Mouse (Mus musculus): ENCODE measurements around the gene Ldha. TPM values are rescaled to one million over a fixed set of nuclear protein-coding genes. Genes with fewer than 3 reads are reported as not detected.
"Not testable (repeated sequence)": the region's sequence is repeated elsewhere in the genome, so short reads cannot be mapped to it uniquely, and the experiment has no call there.

The Ldha gene
- polyA plus RNA-seq, 1 experiment from 2014 or later: 1,078 TPM

DNA sequence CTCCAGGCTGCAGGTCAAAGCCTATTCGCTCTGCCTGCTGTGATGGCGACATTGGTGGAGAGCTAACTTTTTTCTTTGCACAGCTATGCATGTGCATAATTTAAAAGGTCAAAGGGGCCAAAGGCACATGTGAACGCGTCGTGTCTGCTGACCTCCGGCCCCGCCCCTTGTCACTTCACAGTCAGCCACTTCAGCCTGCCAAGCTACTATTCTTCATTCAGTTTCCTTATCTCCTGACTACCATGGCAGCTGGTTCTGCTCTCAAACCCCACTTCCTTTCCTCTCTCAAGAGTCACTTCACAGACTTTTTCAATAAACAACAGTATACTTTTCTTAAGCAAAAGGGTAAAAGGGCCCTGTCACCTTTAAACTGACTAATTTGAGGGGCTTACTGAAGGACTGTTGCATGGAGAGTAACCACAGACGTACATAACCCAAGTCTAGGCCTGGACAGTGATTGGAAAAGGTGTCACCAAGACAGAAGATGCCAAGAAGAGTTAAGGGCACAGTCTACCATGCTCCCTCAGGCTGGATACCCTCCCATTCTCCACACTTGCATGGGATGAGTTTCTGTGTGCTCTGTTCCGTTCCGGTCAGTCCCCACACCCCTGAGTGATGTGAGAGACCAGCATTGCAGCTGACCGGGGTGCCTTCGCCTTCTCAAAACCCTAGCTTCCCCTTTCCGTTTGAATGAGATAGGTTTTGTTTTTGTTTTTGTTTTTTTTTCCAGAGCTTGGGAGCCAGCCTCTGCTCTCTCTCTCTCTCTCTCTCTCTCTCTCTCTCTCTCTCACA, 10.3 kb upstream of the Ldha start:
- H3K4me3 ChIP-seq (replicated peaks): no peak overlapping the region
- no peak overlapping the region for H3K9ac ChIP-seq
- H3K36me3 ChIP-seq (replicated peaks): no peaks in the 10 kb centered on the region
- no peaks in the 10 kb centered on the region for H3K9me3 ChIP-seq
- peaks cover 7% of the 10 kb centered on the region for H3K4me1 ChIP-seq
- 71% methylated on average over 13 of the region's 13 CpGs for WGBS
- no peak overlapping the region for H3K27ac ChIP-seq
- no peak for ATAC-seq (ENCODE audit: low FRiP score)
- no peaks in the 10 kb centered on the region for H3K27me3 ChIP-seq
- H3K4me2 ChIP-seq: no peak overlapping the region

DNA sequence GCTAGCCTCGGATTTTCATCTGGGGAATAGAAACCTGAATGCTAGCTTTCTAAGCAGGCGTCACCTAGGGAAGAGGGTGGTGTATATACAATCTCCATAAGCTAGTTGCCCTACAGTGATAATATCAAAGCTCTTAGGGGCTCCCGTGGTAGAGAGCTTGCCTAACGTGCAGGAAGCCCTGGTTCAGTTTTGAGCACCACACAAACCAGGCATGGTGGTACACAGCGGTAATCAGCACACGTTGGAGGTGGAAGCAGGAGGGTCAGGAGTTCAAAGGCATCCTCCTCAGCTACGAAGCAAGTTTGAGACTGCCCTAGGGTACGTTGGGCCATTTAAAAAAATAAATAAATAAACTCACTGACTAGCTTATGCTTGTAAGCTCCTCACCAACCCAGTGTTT, 9.6 kb upstream of the Ldha start:
- no peaks in the 10 kb centered on the region for H3K9me3 ChIP-seq

DNA sequence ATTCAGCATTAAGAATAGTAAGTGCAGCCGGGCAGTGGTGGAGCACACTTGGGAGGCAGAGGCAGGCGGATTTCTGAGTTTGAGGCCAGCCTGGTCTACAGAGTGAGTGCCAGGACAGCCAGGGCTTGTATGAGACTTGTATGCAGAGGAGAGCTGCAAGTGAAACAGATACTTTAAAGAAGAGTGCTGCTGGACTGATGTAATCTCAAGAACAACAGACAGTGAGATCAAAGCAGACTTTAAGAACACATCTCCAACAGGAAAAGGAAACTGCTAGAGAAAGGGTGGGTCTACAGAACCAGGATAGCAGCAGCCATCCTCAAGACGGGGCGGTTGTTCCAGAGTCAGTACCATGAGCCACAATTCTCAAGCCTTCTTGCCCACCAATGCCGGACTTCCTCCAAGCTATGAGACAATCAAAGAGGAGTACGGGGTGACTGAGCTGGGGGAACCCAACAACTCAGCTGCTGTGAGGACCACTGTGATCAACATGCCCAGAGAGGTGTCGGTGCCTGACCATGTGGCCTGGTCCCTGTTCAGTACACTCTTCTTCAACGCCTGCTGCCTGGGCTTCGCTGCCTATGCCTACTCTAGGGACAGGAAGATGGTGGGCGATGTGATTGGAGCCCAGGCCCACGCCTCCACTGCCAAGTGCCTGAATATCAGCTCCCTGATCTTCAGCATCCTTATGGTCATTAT, 9.0 kb upstream of the Ldha start:
- H3K27ac ChIP-seq; H3K27me3 ChIP-seq; H3K4me2 ChIP-seq; H3K9me3 ChIP-seq; H3K4me3 ChIP-seq (replicated peaks); H3K36me3 ChIP-seq (replicated peaks); H3K4me1 ChIP-seq; H3K9ac ChIP-seq; ATAC-seq (ENCODE audit: low FRiP score): not testable (repeated sequence)
- 88% methylated on average over 11 of the region's 11 CpGs for WGBS

More for the DNA sequence above, 9.6 kb upstream of the Ldha start:
- Histone ChIP-seq H3K36me3 (replicated peaks) (no peaks in the 10 kb centered on the region), H3K27ac (no peak overlapping the region), H3K4me3 (replicated peaks) (no peak overlapping the region), H3K4me2 (no peak overlapping the region), H3K9ac (no peak overlapping the region), H3K4me1 (peaks cover 7% of the 10 kb centered on the region), H3K27me3 (no peaks in the 10 kb centered on the region)
- no peak for ATAC-seq (ENCODE audit: low FRiP score)
- 86% methylated on average over 8 of the region's 8 CpGs for WGBS

DNA sequence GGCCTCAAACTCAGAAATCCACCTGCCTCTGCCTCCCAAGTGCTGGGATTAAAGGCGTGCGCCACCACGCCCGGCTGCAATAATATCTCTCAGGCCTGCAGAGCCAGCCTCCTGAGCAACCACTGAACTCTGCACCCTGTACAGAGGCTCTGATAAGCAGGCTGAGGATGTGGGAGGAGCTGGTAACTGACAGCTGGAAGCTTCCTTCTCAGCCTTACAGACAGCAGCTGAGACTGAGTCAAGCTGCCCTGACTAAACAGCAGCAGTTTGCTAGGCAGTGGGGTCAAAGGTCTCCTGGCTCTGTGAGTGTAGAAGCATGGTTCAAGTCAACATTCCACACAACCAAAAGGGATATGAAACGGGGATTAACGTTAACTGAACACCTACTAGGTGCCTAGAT, 8.0 kb upstream of the Ldha start:
- Histone ChIP-seq H3K4me2 (no peak overlapping the region), H3K27ac (no peak overlapping the region), H3K9ac (no peak overlapping the region), H3K36me3 (replicated peaks) (no peaks in the 10 kb centered on the region), H3K9me3 (no peaks in the 10 kb centered on the region), H3K4me1 (peaks cover 13% of the 10 kb centered on the region), H3K27me3 (no peaks in the 10 kb centered on the region), H3K4me3 (replicated peaks) (no peak overlapping the region)
- 88% methylated on average over 6 of the region's 6 CpGs for WGBS
- ATAC-seq (ENCODE audit: low FRiP score): no peak

DNA sequence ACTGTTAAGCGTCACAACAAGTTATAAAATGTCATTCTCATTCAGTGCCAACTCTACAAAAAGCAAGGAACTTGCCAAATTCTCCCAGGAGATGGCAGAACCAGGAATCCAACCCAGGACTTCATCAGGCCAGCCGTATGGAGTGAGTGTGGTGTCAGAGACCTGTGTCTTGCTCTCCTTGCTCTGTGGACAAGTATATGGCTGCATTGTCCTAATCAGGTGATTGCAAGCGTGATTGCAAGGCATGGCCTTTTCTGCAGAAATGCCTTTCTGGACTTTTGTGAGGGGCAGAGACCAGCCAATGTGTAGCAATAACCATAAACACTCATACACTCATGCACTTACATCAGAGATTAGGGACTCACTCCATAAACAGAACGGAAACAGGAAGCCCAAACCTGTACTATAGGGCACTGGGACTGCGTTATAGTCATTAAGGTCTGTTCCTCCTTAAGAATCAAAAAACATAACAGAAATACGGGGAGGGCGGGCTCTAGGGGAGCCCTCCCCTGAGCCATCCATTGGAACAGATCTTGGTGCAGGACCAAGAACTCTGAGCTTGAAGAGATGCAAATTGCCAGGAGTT, 7.5 kb upstream of the Ldha start:
- WGBS: 88% methylated on average over 7 of the region's 7 CpGs
- H3K27me3 ChIP-seq: no peaks in the 10 kb centered on the region
- H3K9me3 ChIP-seq: no peaks in the 10 kb centered on the region
- no peaks in the 10 kb centered on the region for H3K36me3 ChIP-seq (replicated peaks)
- H3K4me3 ChIP-seq (replicated peaks): no peak overlapping the region
- no peak overlapping the region for H3K9ac ChIP-seq
- no peak for ATAC-seq (ENCODE audit: low FRiP score)
- no peak overlapping the region for H3K27ac ChIP-seq
- no peak overlapping the region for H3K4me2 ChIP-seq
- peaks cover 18% of the 10 kb centered on the region for H3K4me1 ChIP-seq

DNA sequence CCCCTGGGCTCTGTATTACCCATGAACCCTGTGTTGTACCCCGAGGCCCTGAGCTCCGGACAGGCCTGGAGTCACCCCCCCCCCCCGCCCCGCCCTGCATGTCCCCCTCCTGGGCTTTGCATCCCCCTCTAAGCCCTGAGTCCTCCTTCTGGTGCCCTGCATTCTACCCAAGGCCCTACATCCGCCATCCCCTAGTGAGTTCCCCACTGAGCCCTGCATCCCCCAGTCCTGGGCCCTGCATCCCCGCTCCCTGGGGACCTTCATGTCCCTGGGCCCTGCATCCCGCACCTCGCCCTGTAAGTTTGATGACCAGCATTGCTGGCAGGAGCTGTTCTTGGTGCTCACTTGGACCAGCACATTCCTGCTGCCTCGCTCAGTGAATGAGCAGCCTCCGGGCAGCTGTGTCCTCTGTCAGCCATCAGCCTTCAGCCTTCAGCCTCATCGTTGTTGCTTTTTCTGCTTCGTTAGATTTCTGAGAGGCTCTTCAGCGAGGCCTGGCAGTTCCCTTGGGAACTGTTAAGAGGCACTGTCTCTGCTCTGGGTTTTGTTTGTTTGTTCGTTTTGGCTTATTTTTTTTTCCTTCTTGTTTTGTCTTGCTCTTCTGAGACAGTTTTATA, 6.2 kb upstream of the Ldha start:
- 0 out of 2 replicates have a peak overlapping the region, but pooled peaks have one; percentile 25 for H3K27ac ChIP-seq
- peak overlapping the region; percentile 47; the same call in 1 of the 2 replicates for H3K9ac ChIP-seq
- WGBS: 30% methylated on average over 13 of the region's 14 CpGs
- H3K4me2 ChIP-seq: no peak overlapping the region
- no peak overlapping the region for H3K4me3 ChIP-seq (replicated peaks)
- no peaks in the 10 kb centered on the region for H3K36me3 ChIP-seq (replicated peaks)
- no peaks in the 10 kb centered on the region for H3K9me3 ChIP-seq
- H3K4me1 ChIP-seq: peaks cover 25% of the 10 kb centered on the region
- ATAC-seq (ENCODE audit: low FRiP score): 0 out of 2 replicates have a peak, but pooled peaks have one; percentile 20
- H3K27me3 ChIP-seq: peaks cover 3% of the 10 kb centered on the region; the same call in 1 of the 2 replicates

DNA sequence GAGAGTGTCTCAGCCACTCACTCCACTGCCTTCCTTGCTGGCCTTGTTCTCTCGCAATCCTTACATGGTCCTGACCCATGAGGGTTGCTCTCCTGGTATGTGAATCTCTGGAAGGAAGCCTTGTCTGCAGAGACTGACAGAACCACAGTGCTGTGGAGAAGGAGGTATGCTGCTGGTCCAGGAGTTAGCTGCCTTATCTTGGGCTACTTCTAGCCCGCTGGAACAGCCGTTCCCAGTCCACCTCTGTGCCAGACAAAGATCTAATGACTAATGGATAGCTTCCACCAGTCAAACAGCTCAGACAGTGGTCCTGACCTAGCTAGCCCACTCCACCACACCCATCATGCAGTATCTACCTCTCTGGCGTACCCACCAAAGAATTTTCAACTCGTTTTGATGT, 4.9 kb upstream of the Ldha start:
- no peak overlapping the region for H3K27ac ChIP-seq
- no peak overlapping the region for H3K9ac ChIP-seq
- H3K4me3 ChIP-seq (replicated peaks): no peak overlapping the region
- peaks cover 10% of the 10 kb centered on the region for H3K27me3 ChIP-seq
- no peak overlapping the region for H3K4me2 ChIP-seq
- no peak for ATAC-seq (ENCODE audit: low FRiP score)
- H3K9me3 ChIP-seq: no peaks in the 10 kb centered on the region
- H3K4me1 ChIP-seq: peaks cover 25% of the 10 kb centered on the region
- WGBS: 84% methylated on average over 5 of the region's 5 CpGs
- H3K36me3 ChIP-seq (replicated peaks): no peaks in the 10 kb centered on the region

DNA sequence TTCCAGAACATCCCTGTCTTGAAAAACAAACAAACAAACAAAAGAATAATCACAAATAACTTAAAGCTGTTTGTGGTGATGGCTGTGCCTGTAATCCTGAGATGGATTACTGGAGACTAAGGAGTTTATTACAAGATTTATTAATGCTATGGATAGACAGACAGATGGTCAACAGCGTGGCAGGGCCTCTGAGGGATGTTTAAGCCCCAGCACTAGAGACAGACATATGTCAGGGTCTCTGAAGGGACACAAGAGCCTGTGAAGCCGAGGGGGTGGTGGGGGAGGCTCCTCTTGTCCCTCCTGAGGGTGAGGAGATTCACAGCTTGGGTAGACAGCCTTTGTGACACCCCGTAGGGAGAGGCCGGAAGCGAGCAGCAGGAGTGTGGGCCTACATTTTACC, 4.2 kb upstream of the Ldha start:
- ATAC-seq (ENCODE audit: low FRiP score): no peak
- Histone ChIP-seq H3K4me3 (replicated peaks) (no peak overlapping the region), H3K27me3 (peaks cover 16% of the 10 kb centered on the region), H3K4me1 (peaks cover 25% of the 10 kb centered on the region), H3K9ac (no peak overlapping the region), H3K4me2 (no peak overlapping the region), H3K36me3 (replicated peaks) (no peaks in the 10 kb centered on the region), H3K27ac (no peak overlapping the region), H3K9me3 (no peaks in the 10 kb centered on the region)
- 44% methylated on average over 5 of the region's 5 CpGs for WGBS

DNA sequence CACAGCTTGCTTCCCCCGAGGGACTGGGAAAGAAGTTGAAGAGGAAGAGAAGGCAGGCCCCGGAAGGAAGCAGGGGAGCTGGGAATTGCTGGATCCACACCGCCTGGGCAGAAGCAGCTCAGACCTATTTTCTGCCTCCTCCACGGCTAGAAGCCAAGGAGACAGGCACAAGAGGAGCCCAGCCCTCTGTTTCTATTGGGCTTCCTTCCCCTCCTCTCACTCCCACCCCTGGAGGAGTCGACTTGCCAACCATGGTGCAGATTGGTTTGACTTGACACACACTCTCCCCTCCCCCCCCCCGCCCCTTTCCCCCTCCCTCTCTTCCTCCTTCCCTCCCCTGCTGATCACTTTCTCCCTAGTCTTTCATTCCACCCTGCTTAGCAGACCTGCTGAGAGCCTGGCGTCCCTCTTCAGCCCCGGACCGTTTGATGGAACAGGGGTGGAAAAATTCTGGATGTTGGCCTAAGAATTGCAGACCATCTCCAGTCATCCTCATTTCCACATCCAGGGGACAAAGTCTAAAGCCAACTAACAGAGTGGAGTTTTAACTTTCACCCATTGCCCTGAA, 3.1 kb upstream of the Ldha start:
- no peak overlapping the region for H3K4me2 ChIP-seq

DNA sequence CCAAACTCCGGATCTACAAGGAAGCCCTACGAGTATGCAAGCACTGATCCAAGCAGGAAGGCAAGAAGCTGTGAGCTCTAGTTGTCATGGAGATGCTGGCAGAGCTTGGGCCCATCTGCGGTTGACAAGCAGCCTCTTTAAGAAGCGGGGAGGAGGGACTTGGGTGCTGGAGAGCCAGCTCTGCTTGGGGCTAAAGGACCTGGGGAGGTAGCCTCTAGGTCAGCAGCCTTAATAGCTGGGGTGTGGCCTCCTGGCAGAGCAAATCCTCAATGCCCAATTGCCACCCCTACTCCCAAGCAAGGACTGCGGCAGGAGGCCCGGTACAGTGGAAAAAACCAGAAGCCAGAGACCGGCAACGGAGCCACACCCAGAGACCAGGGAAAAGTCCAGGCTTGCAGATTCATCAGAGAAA, 2.4 kb upstream of the Ldha start:
- 11% methylated on average over 8 of the region's 8 CpGs for WGBS
- Histone ChIP-seq H3K4me2 (peak overlapping the region; percentile 21; the same call in 1 of the 2 replicates), H3K27ac (no peak overlapping the region), H3K4me1 (peaks cover 25% of the 10 kb centered on the region), H3K4me3 (replicated peaks) (no peak overlapping the region), H3K27me3 (peaks cover 16% of the 10 kb centered on the region), H3K9me3 (no peaks in the 10 kb centered on the region), H3K36me3 (replicated peaks) (no peaks in the 10 kb centered on the region), H3K9ac (no peak overlapping the region)
- peak; percentile 50; the same call in 1 of the 2 replicates for ATAC-seq (ENCODE audit: low FRiP score)

More for the DNA sequence above, 3.1 kb upstream of the Ldha start:
- Histone ChIP-seq H3K9me3 (no peaks in the 10 kb centered on the region), H3K4me1 (peaks cover 25% of the 10 kb centered on the region), H3K9ac (no peak overlapping the region), H3K36me3 (replicated peaks) (no peaks in the 10 kb centered on the region), H3K27me3 (peaks cover 16% of the 10 kb centered on the region), H3K27ac (no peak overlapping the region), H3K4me3 (replicated peaks) (no peak overlapping the region)
- ATAC-seq (ENCODE audit: low FRiP score): no peak
- WGBS: 5% methylated on average over 8 of the region's 9 CpGs

DNA sequence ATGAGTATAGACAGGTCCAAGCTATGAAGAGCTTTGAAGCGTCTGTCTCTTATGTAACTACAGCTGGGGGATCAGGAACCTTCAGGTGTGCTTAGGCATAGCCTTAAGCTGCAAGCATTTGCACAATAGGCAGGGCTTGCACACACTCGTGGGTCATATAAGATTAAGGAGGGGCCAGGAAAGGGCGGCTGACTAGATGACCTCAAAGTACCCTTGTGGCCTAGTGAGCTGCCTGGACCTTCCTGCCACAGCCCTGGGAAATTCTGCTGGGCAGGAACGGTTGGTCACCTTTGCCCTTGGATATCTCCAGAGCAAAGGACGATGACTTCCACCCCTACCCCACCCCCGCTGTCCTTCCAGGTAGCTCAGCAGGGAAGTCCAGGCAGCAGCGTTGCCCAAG, 1.8 kb upstream of the Ldha start:
- H3K27ac ChIP-seq: no peak overlapping the region
- no peak for ATAC-seq (ENCODE audit: low FRiP score)

DNA sequence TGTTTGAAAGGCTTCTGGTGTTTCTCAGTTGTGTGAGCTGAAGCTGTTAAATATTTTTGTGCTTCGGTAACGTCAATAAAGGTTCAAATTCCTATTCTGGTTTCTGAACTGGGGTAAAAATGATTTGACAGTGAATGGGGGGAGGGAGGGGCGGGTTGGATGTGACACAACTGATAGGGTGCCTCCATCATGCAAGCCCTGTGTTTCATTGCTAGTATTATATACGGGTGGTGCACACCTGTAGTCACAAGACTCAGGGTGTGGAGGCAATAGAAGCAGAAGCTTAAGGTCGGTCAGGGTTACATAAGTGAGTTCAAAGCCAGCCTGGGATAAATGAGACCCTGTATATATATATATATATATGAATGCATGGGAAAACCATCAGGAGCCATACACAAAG, 1.4 kb upstream of the Ldha start:
- no peak overlapping the region for H3K4me3 ChIP-seq (replicated peaks)
- H3K4me1 ChIP-seq: peaks cover 26% of the 10 kb centered on the region
- no peak for ATAC-seq (ENCODE audit: low FRiP score)
- WGBS: 72% methylated on average over 5 of the region's 5 CpGs
- no peaks in the 10 kb centered on the region for H3K9me3 ChIP-seq
- no peak overlapping the region for H3K27ac ChIP-seq
- peaks cover 16% of the 10 kb centered on the region for H3K27me3 ChIP-seq
- H3K36me3 ChIP-seq (replicated peaks): no peaks in the 10 kb centered on the region
- H3K4me2 ChIP-seq: no peak overlapping the region
- H3K9ac ChIP-seq: no peak overlapping the region

More for the DNA sequence above, 1.8 kb upstream of the Ldha start:
- no peaks in the 10 kb centered on the region for H3K9me3 ChIP-seq
- H3K4me2 ChIP-seq: no peak overlapping the region
- no peaks in the 10 kb centered on the region for H3K36me3 ChIP-seq (replicated peaks)
- H3K4me3 ChIP-seq (replicated peaks): no peak overlapping the region
- peaks cover 25% of the 10 kb centered on the region for H3K4me1 ChIP-seq
- 35% methylated on average over 7 of the region's 7 CpGs for WGBS
- peaks cover 16% of the 10 kb centered on the region for H3K27me3 ChIP-seq
- H3K9ac ChIP-seq: no peak overlapping the region
